Comparison of ENCODE assay signal across 25 mouse cellular contexts in the genomic region with DNA sequence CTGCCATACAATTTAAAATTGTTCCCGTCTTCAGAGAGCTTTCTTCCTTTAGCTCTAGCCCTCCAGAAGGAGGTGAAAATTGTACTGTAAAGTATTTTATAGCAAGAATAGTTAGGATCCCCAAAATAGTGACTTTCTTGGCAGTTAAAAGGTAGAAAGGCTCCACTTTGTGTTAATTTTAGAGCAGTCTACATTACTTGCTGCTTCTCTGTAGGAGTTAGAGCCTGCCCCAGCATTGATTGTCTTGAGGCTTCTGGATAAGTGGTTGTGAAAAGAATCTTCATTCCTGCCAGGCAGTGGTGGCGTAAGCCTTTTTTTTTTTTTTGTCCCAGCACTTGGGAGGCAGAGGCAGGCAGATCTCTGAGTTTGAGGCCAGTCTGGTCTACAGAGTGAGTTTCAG.
"Had no signal": no experiment of that assay in that cellular context is flagged by ENCODE, and none has a peak within 500 bp of the region (broad histone marks: within the 10 kb centered on the region; RNA-seq: fewer than 3 reads in every experiment).

No protein-coding gene starts in this region.

- H3K36me3 ChIP-seq: heart, embryonic 15.5 days; hindbrain, embryonic 12.5 days; liver, embryonic 13.5 days; liver, embryonic 15.5 days had no signal

- H3K4me2 ChIP-seq: heart, embryonic 11.5 days; heart, embryonic 13.5 days; heart, embryonic 15.5 days; hindbrain, embryonic 12.5 days; hindbrain, embryonic 14.5 days; limb, embryonic 12.5 days; liver, embryonic 11.5 days; liver, embryonic 13.5 days; liver, embryonic 15.5 days had no signal

- H3K9me3 ChIP-seq: heart, embryonic 13.5 days; heart, embryonic 15.5 days; hindbrain, embryonic 12.5 days; limb, embryonic 10.5 days; limb, embryonic 12.5 days; liver, embryonic 13.5 days; liver, embryonic 15.5 days had no signal

- DNase-seq: gastrocnemius, postnatal 14 days; gastrocnemius, postnatal 36 days; heart, adult 18-20 months; heart, postnatal 14 days; heart, postnatal 36 days; kidney, adult 18-20 months; kidney, adult 8-10 months; kidney, postnatal 10 days; kidney, postnatal 25 days; kidney, postnatal 4 days; liver; liver, embryonic 13.5 days had no signal

- H3K27ac ChIP-seq: heart, embryonic 13.5 days; heart, embryonic 15.5 days; hindbrain, embryonic 12.5 days; hindbrain, embryonic 14.5 days; hindbrain, postnatal 0 days; layer of hippocampus, adult 2 months; left cerebral cortex, adult 2 months; limb, embryonic 10.5 days; limb, embryonic 12.5 days; liver, embryonic 13.5 days; liver, embryonic 15.5 days had no signal

- H3K9ac ChIP-seq: heart, embryonic 13.5 days; heart, embryonic 15.5 days; hindbrain, embryonic 12.5 days; hindbrain, embryonic 14.5 days; limb, embryonic 12.5 days; liver, embryonic 13.5 days; liver, embryonic 15.5 days had no signal

- H3K27me3 ChIP-seq: heart, embryonic 13.5 days; heart, embryonic 15.5 days; hindbrain, embryonic 12.5 days; limb, embryonic 12.5 days; liver, embryonic 13.5 days; liver, embryonic 15.5 days had no signal

- H3K4me3 ChIP-seq: heart, embryonic 13.5 days; heart, embryonic 15.5 days; hindbrain, embryonic 12.5 days; layer of hippocampus, adult 2 months; left cerebral cortex, adult 2 months; limb, embryonic 10.5 days; limb, embryonic 12.5 days; liver, embryonic 13.5 days; liver, embryonic 15.5 days had no signal

- ATAC-seq: hindbrain, postnatal 0 days; intestine, postnatal 0 days had no signal
